Comparison of ENCODE assay signal across 8 mouse cellular contexts in genomic region chr10:110760552-110760951, GRCm38 (mm10). TPM values are rescaled to one million over a fixed set of nuclear protein-coding genes. Genes with fewer than 3 reads are reported as not detected.
DNase-seq lines count a peak whose midpoint lies in the region; ATAC-seq lines count a peak whose summit lies in the region.
"Not testable (repeated sequence)": the region's sequence is repeated elsewhere in the genome, so short reads cannot be mapped to it uniquely, and the experiment has no call there.

No protein-coding gene starts in this region.

- H3K4me3 ChIP-seq in hindbrain, embryonic 16.5 days (ENCODE audit: low read length); neural tube, embryonic 14.5 days (ENCODE audit: low read depth, low read length): not testable (repeated sequence)

- not testable (repeated sequence) for H3K4me1 ChIP-seq in hindbrain, embryonic 16.5 days (ENCODE audit: control insufficient read depth, insufficient read depth, low read depth, low read length); neural tube, embryonic 14.5 days (ENCODE audit: control insufficient read depth, insufficient read depth, low read length)

- not testable (repeated sequence) for H3K4me2 ChIP-seq in hindbrain, embryonic 16.5 days (ENCODE audit: low read length); neural tube, embryonic 14.5 days (ENCODE audit: low read depth, low read length)

- H3K9ac ChIP-seq in hindbrain, embryonic 16.5 days (ENCODE audit: low read depth, low read length); neural tube, embryonic 14.5 days (replicated peaks; ENCODE audit: low read depth, low read length): not testable (repeated sequence)

- H3K27ac ChIP-seq in hindbrain, embryonic 16.5 days (ENCODE audit: low read depth, low read length); neural tube, embryonic 14.5 days (ENCODE audit: low read depth, low read length): not testable (repeated sequence)

- H3K27me3 ChIP-seq in hindbrain, embryonic 16.5 days (replicated peaks; ENCODE audit: control insufficient read depth, insufficient read depth, low read length); neural tube, embryonic 14.5 days (ENCODE audit: control insufficient read depth, insufficient read depth, low read length): not testable (repeated sequence)

- 44% methylated on average over 7 of the region's 12 CpGs for WGBS in hindbrain, embryonic 16.5 days
- WGBS in neural tube, embryonic 14.5 days = 51% methylated on average over 7 of the region's 12 CpGs

- not testable (repeated sequence) for H3K9me3 ChIP-seq in hindbrain, embryonic 16.5 days (ENCODE audit: control insufficient read depth, low read length); neural tube, embryonic 14.5 days (ENCODE audit: control insufficient read depth, low read length)

- peak; percentile 62 for ATAC-seq in hindbrain, embryonic 16.5 days
- peak; percentile 73; the same call in 1 of the 2 replicates for ATAC-seq in neural tube, embryonic 14.5 days (ENCODE audit: low read depth)

- H3K36me3 ChIP-seq in hindbrain, embryonic 16.5 days (ENCODE audit: control insufficient read depth, insufficient read depth, low read length) = peaks cover 15% of the 10 kb centered on the region
- not testable (repeated sequence) for H3K36me3 ChIP-seq in neural tube, embryonic 14.5 days (ENCODE audit: control insufficient read depth, insufficient read depth, low read length)

- DNase-seq in 416B (ENCODE audit: low read depth) (peak; percentile 61), WW6 (ENCODE audit: low read depth, low spot score) (peak; percentile 34)
- DNase-seq in embryo, embryonic 11.5 days (ENCODE audit: low read depth, low spot score) = peak; percentile 17
- DNase-seq in gastrocnemius, adult 18-20 months (ENCODE audit: low spot score) = peak; percentile 29
- DNase-seq in kidney, postnatal 14 days = peak; percentile 44
- DNase-seq in lung, postnatal 10 days = peak; percentile 60

RNA-seq across cellular contexts. Expression of gene E2f7, which starts 15.3 kb away (rescaled TPM):
- 1 to 10 TPM in 1 of 2 experiments, under 1 TPM in 1; 0.27 to 1.0 TPM for total RNA-seq in gastrocnemius, adult 18-20 months (2021)
- 5.0 and 7.1 TPM in 2 replicates for polyA plus RNA-seq in hindbrain, embryonic 16.5 days (2015; fragmentation: Nextera tagmentation; extraction: Ambion mirVana)
- 6.2 and 8.5 TPM in 2 replicates for polyA plus RNA-seq in neural tube, embryonic 14.5 days (2014; fragmentation: Nextera tagmentation; extraction: Ambion mirVana)
